Mouse (Mus musculus) CH12F3 (cell line): ENCODE results near the gene Upk3bl.

Experiments
- in situ Hi-C: fragments of 300-500 bp; cut with MboI; formaldehyde crosslinking; loops from 2 replicates; pipeline ENCODE4 v1.14.3; 2020; ENCODE audit warnings: low sequenced_read_pairs

Gene Upk3bl

GRCm38 (mm10) chr5:136054301-136055077 is at the start of gene Upk3bl:
Gene Upk3bl (plus strand): TSS chr5:136054492.
- in situ Hi-C loops = no loop called here

DNA sequence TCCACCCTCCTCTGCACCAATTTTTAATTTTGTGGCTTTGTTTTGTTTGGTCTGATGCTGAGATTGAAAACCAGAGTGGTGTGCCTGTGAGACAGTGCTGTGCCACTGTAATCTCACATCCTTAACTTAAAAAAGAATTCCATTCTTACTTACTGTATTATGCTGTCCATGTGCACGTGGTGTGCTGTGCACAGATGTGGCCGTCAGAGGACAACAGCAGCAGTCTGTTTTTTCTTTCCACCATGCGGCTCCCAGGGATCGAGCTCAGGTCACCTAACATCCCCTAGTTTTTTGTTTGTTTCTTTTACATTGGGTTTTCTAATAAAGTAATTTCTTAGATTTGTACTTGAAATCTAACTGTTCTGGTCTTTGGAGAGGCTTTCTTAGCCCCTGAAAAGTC is 49.8 kb upstream of the Upk3bl start:
- in situ Hi-C loops = no loop called here

- in situ Hi-C loops = no loop called here
Measured at GRCm38 (mm10) chr5:136007745-136008144, 46.5 kb upstream of the Upk3bl start.

- in situ Hi-C loops = no loop called here
Measured at GRCm38 (mm10) chr5:136014877-136015276, 39.4 kb upstream of the Upk3bl start.

- in situ Hi-C loops = no loop called here
Measured at GRCm38 (mm10) chr5:136015586-136015985, 38.7 kb upstream of the Upk3bl start.

GRCm38 (mm10) chr5:136016014-136016876 is 38.0 kb upstream of the Upk3bl start:
- in situ Hi-C loops = no loop called here

GRCm38 (mm10) chr5:136017262-136017661 is 37.0 kb upstream of the Upk3bl start:
- in situ Hi-C loops = no loop called here

DNA sequence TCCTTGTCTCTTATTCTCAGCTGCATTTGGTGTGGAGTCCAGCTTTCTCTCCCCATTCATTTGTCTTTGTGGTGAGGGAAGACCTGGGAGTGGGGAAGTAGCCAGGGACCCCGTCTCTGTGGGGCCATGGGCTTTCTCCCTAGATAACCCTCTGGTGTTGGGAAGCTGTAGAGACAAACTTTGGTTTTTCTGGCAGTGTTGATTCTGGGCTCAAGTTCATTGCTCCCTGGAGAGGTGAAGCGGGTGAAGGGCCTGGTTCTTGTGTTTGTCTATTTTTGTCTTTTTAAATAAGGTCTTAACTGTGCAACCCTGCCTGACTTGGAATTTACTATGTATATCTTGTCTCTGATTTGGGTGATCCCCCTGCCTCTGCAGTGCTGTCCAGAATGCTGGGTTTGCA is 35.6 kb upstream of the Upk3bl start:
- in situ Hi-C loops = no loop called here

DNA sequence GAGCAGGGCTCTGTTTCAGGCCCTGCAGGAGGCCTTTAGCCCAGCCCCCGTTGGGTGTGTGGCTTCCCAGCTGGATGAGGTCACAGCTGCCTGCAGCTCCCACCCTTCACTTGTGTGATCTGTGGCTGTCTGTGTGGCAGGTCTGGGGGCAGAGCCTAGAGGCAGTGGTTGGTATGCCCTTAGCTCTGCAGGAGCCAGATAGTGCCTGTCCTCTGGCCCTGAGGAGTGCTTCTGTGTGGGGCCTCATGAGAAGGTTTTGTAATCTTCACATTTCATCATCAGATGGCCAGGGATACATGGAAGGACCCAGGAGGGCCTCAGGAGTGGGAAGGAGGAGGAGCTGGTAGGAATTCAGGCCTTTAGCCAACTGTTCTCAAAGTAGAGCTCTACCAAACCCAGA is 34.4 kb upstream of the Upk3bl start:
- in situ Hi-C loops = loop anchor here (5.0 kb wide), 1 partner anchor 33 kb away; no protein-coding TSS in a partner anchor

- in situ Hi-C loops = no loop called here
Measured at GRCm38 (mm10) chr5:136025712-136026111, 28.6 kb upstream of the Upk3bl start.

DNA sequence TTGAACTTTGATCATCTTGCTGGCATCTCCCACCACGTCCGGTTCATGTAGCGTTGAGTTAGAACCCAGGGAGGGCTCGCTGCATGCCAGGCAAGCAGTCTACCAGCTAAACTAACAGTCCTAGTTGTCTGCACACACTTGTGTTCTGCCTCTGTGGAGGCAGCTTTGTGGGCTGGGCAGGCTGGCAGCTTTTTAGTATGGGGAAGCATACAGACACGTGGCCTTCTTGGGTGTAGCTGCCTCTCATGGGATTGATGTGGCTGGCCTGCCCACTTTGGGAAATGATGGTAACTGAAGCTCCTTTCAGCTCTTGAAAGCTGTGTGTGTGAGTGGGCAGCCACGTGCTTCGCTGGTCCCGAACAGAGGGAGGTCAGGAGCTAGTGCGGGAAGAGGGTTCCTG is 27.4 kb upstream of the Upk3bl start:
- in situ Hi-C loops = no loop called here

DNA sequence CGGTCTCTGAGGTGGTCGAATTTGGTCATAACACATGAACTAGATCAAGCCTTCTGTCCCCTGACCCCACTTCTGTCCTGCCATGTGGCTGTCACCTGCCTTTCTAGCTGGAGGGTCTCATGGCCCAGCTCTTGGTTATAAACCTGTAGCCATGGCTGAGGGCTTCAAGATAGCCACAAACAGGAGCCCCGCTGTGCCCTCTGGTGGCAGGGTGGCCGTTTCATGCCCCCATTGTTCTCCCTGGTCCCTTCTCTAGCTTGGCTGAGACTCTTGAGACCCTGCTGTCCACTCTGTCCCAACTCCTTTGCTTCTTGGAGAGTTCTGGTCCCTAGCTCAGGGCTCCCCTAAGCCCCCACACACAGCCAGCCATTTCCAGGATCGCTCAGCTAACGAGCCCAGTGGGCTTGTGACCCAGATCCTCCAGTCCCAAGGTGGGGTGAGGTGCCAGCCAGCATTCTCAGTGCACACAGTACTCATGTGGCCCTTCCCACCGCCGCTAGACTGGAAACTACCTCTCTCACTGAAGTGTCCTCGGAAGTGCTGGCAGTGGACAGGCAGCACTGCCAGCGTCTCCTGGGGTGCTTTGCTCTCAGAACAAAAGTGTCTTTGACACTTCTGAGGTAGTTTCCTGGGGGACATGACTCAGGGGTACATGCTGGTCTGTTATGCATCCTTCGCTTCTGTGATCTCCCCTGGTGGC is 26.5 kb upstream of the Upk3bl start:
- in situ Hi-C loops = no loop called here

- in situ Hi-C loops = no loop called here
Measured at GRCm38 (mm10) chr5:136034868-136035267, 19.4 kb upstream of the Upk3bl start.

- in situ Hi-C loops = no loop called here
Measured at GRCm38 (mm10) chr5:136035285-136035684, 19.0 kb upstream of the Upk3bl start.

GRCm38 (mm10) chr5:136036667-136037066 is 17.6 kb upstream of the Upk3bl start:
- in situ Hi-C loops = no loop called here

- in situ Hi-C loops = no loop called here
Measured at GRCm38 (mm10) chr5:136038258-136039214, 15.8 kb upstream of the Upk3bl start, which contains the start of gene Upk3b. Gene Upk3b (plus strand): TSS chr5:136038496.

- in situ Hi-C loops = no loop called here
Measured at GRCm38 (mm10) chr5:136040210-136040609, 14.1 kb upstream of the Upk3bl start.

- in situ Hi-C loops = no loop called here
Measured at GRCm38 (mm10) chr5:136041260-136041659, 13.0 kb upstream of the Upk3bl start.

GRCm38 (mm10) chr5:136041666-136042065 is 12.6 kb upstream of the Upk3bl start:
- in situ Hi-C loops = no loop called here

GRCm38 (mm10) chr5:136044865-136045264 is 9.4 kb upstream of the Upk3bl start:
- in situ Hi-C loops = no loop called here
